Mouse (Mus musculus): ENCODE data around the gene Sirpb1a. TPM values are rescaled to one million over a fixed set of nuclear protein-coding genes. Genes with fewer than 3 reads are reported as not detected.

Sirpb1a gene
- polyA plus RNA-seq, 1 experiment from 2014 or later, result not detected

GRCm38 (mm10) chr3:15340287-15340686, 86.0 kb downstream of the Sirpb1a start:
- TF ChIP-seq EP300 (optimal IDR thresholded peaks at IDR 0.05) (no peak), CTCF (IDR thresholded peaks at IDR 0.05; ENCODE audit: low read depth) (no peak)
- no peak overlapping the region for H3K9ac ChIP-seq (ENCODE audit: low read length)
- DNase-seq (ENCODE audit: low spot score) (no peak), ATAC-seq (ENCODE audit: low FRiP score, low TSS enrichment) (no peak)
- 48% methylated on average over 1 of the region's 1 CpGs for whole genome bisulfite sequencing
- H3K9me3 ChIP-seq (ENCODE audit: control insufficient read depth, low read length), result no peaks in the 10 kb centered on the region
- H3K4me2 ChIP-seq (replicated peaks; ENCODE audit: low read depth), result no peak overlapping the region
- H3K36me3 ChIP-seq (ENCODE audit: control insufficient read depth, insufficient read depth, low read length), result no peaks in the 10 kb centered on the region
- no peak overlapping the region for H3K4me3 ChIP-seq (ENCODE audit: low read depth, low read length)
- no peaks in the 10 kb centered on the region for H3K27me3 ChIP-seq (ENCODE audit: control insufficient read depth, insufficient read depth, low read length)
- H3K4me1 ChIP-seq (replicated peaks; ENCODE audit: control insufficient read depth, insufficient read depth), result no peaks in the 10 kb centered on the region
- no peak overlapping the region for H3K27ac ChIP-seq (replicated peaks)

- H3K4me3 ChIP-seq (ENCODE audit: low read depth, low read length), result no peak overlapping the region
- H3K36me3 ChIP-seq (ENCODE audit: control insufficient read depth, insufficient read depth, low read length), result no peaks in the 10 kb centered on the region
- TF ChIP-seq EP300 (optimal IDR thresholded peaks at IDR 0.05) (no peak), CTCF (IDR thresholded peaks at IDR 0.05; ENCODE audit: low read depth) (no peak)
These were observed 92.1 kb downstream of the Sirpb1a start for GRCm38 (mm10) chr3:15334182-15334581.

DNA sequence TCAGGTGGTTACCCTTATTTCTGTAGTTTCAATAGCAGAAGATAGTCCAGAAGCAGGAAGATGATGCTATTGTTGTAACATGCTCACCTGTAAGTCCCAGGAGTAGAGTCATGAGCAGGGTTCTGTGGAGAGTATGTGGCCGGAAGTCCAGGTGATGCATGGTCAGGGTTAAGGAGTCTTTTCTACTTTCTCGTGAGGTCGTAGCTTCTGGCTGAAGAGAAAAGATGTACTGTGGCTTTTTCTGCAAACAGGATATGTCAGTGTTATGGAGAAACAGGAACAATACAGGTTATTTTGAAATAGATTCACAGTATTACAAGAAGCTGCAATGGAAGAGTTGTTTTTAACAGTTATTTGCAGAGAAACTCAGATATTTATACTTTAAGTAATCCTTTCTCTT, 94.3 kb downstream of the Sirpb1a start, which contains the start of gene Gm9733:
Gene Gm9733 (minus strand): TSS at position 240 of the 400 bp plus-strand sequence.
- no peaks in the 10 kb centered on the region for H3K9me3 ChIP-seq (ENCODE audit: control insufficient read depth, low read length)
- no peaks in the 10 kb centered on the region for H3K4me1 ChIP-seq (replicated peaks; ENCODE audit: control insufficient read depth, insufficient read depth)
- ATAC-seq (ENCODE audit: low FRiP score, low TSS enrichment) (no peak), DNase-seq (ENCODE audit: low spot score) (no peak)
- no peak within 1 kb of the TSS for H3K4me2 ChIP-seq (replicated peaks; ENCODE audit: low read depth)
- no peak within 1 kb of the TSS for H3K9ac ChIP-seq (ENCODE audit: low read length)
- TF ChIP-seq CTCF (IDR thresholded peaks at IDR 0.05; ENCODE audit: low read depth) (no peak), EP300 (optimal IDR thresholded peaks at IDR 0.05) (no peak)
- H3K4me3 ChIP-seq (ENCODE audit: low read depth, low read length), result no peak within 1 kb of the TSS
- 81% methylated on average over 3 of the region's 3 CpGs for WGBS
- H3K27ac ChIP-seq (replicated peaks), result no peak within 1 kb of the TSS
- no peaks in the 10 kb centered on the region for H3K36me3 ChIP-seq (ENCODE audit: control insufficient read depth, insufficient read depth, low read length)
- no peaks in the 10 kb centered on the region for H3K27me3 ChIP-seq (ENCODE audit: control insufficient read depth, insufficient read depth, low read length)

More at GRCm38 (mm10) chr3:15334182-15334581, 92.1 kb downstream of the Sirpb1a start:
- ATAC-seq (ENCODE audit: low FRiP score, low TSS enrichment), result no peak
- H3K27ac ChIP-seq (replicated peaks), result no peak overlapping the region
- DNase-seq (ENCODE audit: low spot score), result no peak
- no peaks in the 10 kb centered on the region for H3K27me3 ChIP-seq (ENCODE audit: control insufficient read depth, insufficient read depth, low read length)
- no peaks in the 10 kb centered on the region for H3K4me1 ChIP-seq (replicated peaks; ENCODE audit: control insufficient read depth, insufficient read depth)
- no peak overlapping the region for H3K9ac ChIP-seq (ENCODE audit: low read length)
- H3K9me3 ChIP-seq (ENCODE audit: control insufficient read depth, low read length), result no peaks in the 10 kb centered on the region
- no peak overlapping the region for H3K4me2 ChIP-seq (replicated peaks; ENCODE audit: low read depth)
- 73% methylated on average over 2 of the region's 2 CpGs for WGBS

DNA sequence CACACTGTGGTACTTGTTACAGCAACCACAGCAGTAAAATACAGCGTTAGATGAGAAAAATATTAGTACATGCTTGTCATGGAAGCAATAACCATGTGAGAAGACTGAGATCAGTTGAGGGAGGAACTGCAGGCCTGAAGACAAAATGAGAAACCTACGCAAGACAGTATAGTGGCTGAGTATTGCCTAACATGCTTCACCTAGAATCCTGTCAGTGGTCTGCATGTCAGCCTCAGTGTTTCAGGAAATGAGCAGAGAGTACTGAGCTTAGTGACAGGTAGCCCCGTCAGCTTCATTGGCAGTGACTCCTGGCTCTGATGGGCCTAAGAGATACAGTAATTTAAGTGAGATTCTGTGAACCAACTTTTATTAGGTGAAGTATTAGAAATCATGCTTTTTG, 94.8 kb downstream of the Sirpb1a start:
- no peaks in the 10 kb centered on the region for H3K36me3 ChIP-seq (ENCODE audit: control insufficient read depth, insufficient read depth, low read length)
- H3K4me3 ChIP-seq (ENCODE audit: low read depth, low read length), result no peak overlapping the region
- no peak overlapping the region for H3K9ac ChIP-seq (ENCODE audit: low read length)
- TF ChIP-seq EP300 (optimal IDR thresholded peaks at IDR 0.05) (no peak), CTCF (IDR thresholded peaks at IDR 0.05; ENCODE audit: low read depth) (no peak)
- 68% methylated on average over 3 of the region's 3 CpGs for WGBS
- H3K4me2 ChIP-seq (replicated peaks; ENCODE audit: low read depth), result no peak overlapping the region
- H3K9me3 ChIP-seq (ENCODE audit: control insufficient read depth, low read length), result no peaks in the 10 kb centered on the region
- H3K27ac ChIP-seq (replicated peaks), result no peak overlapping the region
- H3K4me1 ChIP-seq (replicated peaks; ENCODE audit: control insufficient read depth, insufficient read depth), result no peaks in the 10 kb centered on the region
- no peaks in the 10 kb centered on the region for H3K27me3 ChIP-seq (ENCODE audit: control insufficient read depth, insufficient read depth, low read length)
- DNase-seq (ENCODE audit: low spot score) (no peak), ATAC-seq (ENCODE audit: low FRiP score, low TSS enrichment) (no peak)

GRCm38 (mm10) chr3:15329549-15329948, 96.8 kb downstream of the Sirpb1a start:
- no peak for ATAC-seq (ENCODE audit: low FRiP score, low TSS enrichment)
- DNase-seq (ENCODE audit: low spot score), result no peak
- Histone ChIP-seq H3K4me1 (replicated peaks; ENCODE audit: control insufficient read depth, insufficient read depth) (no peaks in the 10 kb centered on the region), H3K27ac (replicated peaks) (no peak overlapping the region), H3K4me3 (ENCODE audit: low read depth, low read length) (no peak overlapping the region), H3K9ac (ENCODE audit: low read length) (no peak overlapping the region), H3K27me3 (ENCODE audit: control insufficient read depth, insufficient read depth, low read length) (no peaks in the 10 kb centered on the region), H3K4me2 (replicated peaks; ENCODE audit: low read depth) (no peak overlapping the region), H3K9me3 (ENCODE audit: control insufficient read depth, low read length) (no peaks in the 10 kb centered on the region), H3K36me3 (ENCODE audit: control insufficient read depth, insufficient read depth, low read length) (no peaks in the 10 kb centered on the region)
- TF ChIP-seq CTCF (IDR thresholded peaks at IDR 0.05; ENCODE audit: low read depth) (no peak), EP300 (optimal IDR thresholded peaks at IDR 0.05) (no peak)

Other genes with a start within 250 kb of the Sirpb1a start
- gene Gm9733, start 94.2 kb downstream of the Sirpb1a start, polyA plus RNA-seq (2015; fragmentation: Nextera tagmentation; extraction: Ambion mirVana), result not detected in 2 replicates
- 0.18 and 0.19 TPM in 2 replicates for gene Sirpb1b, start 148.5 kb upstream of the Sirpb1a start, polyA plus RNA-seq (2015; fragmentation: Nextera tagmentation; extraction: Ambion mirVana)

Measured in stomach, postnatal 0 days (tissue).